Mouse (Mus musculus) forebrain, embryonic 11.5 days (tissue): ENCODE results near the gene Gm20388. TPM values are rescaled to one million over a fixed set of nuclear protein-coding genes. Genes with fewer than 3 reads are reported as not detected.
A peak's percentile ranks its signal among the peaks of the same experiment; 100 is the strongest.

Source experiments
- ATAC-seq: fragments of 200-750 bp; cut with Nextera tagmentation; replicated peaks from 2 replicates; pipeline ENCODE4 v1.8.0; 2017; ENCODE audit warnings: moderate TSS enrichment; ENCODE audit not compliant: low FRiP score
- DNase-seq: peaks from one replicate; pipeline ENCODE4 v3.0.0-alpha.2; 2017; ENCODE audit warnings: low spot score
- H3K27ac ChIP-seq: fragments of 300-500 bp; sonication (generic); 2 replicates; pipeline ENCODE4 v1.5.1; 2014; ENCODE audit warnings: low read depth, low read length
- H3K27me3 ChIP-seq: fragments of 300-500 bp; sonication (generic); 2 replicates; pipeline ENCODE4 v1.6.1; 2014; ENCODE audit warnings: mild to moderate bottlenecking, low read length, mixed read lengths; ENCODE audit not compliant: control insufficient read depth, insufficient read depth
- H3K36me3 ChIP-seq: fragments of 300-500 bp; sonication (generic); 2 replicates; pipeline ENCODE4 v1.6.1; 2014; ENCODE audit warnings: mild to moderate bottlenecking, low read length, moderate library complexity, mixed read lengths; ENCODE audit not compliant: control insufficient read depth, insufficient read depth
- H3K4me1 ChIP-seq: fragments of 300-500 bp; sonication (generic); replicated peaks from 2 replicates; pipeline ENCODE4 v1.6.1; 2014; ENCODE audit warnings: low read length, mixed read lengths; ENCODE audit not compliant: control insufficient read depth, insufficient read depth
- H3K4me2 ChIP-seq: fragments of 300-500 bp; sonication (generic); 2 replicates; pipeline ENCODE4 v1.6.1; 2014; ENCODE audit warnings: low read depth, mild to moderate bottlenecking, low read length, moderate library complexity, mixed read lengths; ENCODE audit not compliant: severe bottlenecking
- H3K4me3 ChIP-seq: fragments of 300-500 bp; sonication (generic); 2 replicates; pipeline ENCODE4 v1.5.1; 2014; ENCODE audit warnings: low read depth, low read length
- H3K9ac ChIP-seq: fragments of 300-500 bp; sonication (generic); 2 replicates; pipeline ENCODE4 v1.6.1; 2014; ENCODE audit warnings: low read length
- H3K9me3 ChIP-seq: fragments of 300-500 bp; sonication (generic); 2 replicates; pipeline ENCODE4 v1.6.1; 2016; ENCODE audit warnings: low read length, mixed read lengths; ENCODE audit not compliant: control insufficient read depth
- WGBS: fragments of 180-500 bp; shearing (Covaris S2); extraction: QIAGEN DNeasy Blood & Tissue Kit; methylation state at CpG from one replicate; pipeline ENCODE4 v1.1.7; 2014; 5-methylcytosine and 5-hydroxymethylcytosine counted together
- polyA plus RNA-seq: library from polyadenylated mRNA; unstranded; fragments of >200 nt; fragmentation: Nextera tagmentation; extraction: Ambion mirVana; gene quantifications from 2 replicates; pipeline ENCODE4 v1.2.1, GENCODE M21; 2014

Gm20388 gene
- polyA plus RNA-seq, 1 experiment from 2014 or later: not detected

- no peaks in the 10 kb centered on the region for H3K9me3 ChIP-seq
- no peak for DNase-seq
- H3K4me3 ChIP-seq: no peak overlapping the region
- ATAC-seq: no peak
- no peak overlapping the region for H3K27ac ChIP-seq
- no peaks in the 10 kb centered on the region; the same call in 1 of the 2 replicates for H3K36me3 ChIP-seq
- no peak overlapping the region for H3K9ac ChIP-seq
- no peaks in the 10 kb centered on the region for H3K4me1 ChIP-seq
- H3K27me3 ChIP-seq: no peaks in the 10 kb centered on the region
- 86% methylated on average over 5 of the region's 5 CpGs for WGBS
- no peak overlapping the region for H3K4me2 ChIP-seq
Measured at GRCm38 (mm10) chr8:122794175-122794454, 2883.5 kb downstream of the Gm20388 start.

GRCm38 (mm10) chr8:122803906-122804761, 2893.5 kb downstream of the Gm20388 start:
- H3K4me3 ChIP-seq: no peak overlapping the region
- WGBS: 8% methylated on average over 15 of the region's 15 CpGs
- peak overlapping the region; percentile 91 for H3K27ac ChIP-seq
- no peaks in the 10 kb centered on the region for H3K36me3 ChIP-seq
- H3K4me2 ChIP-seq: peak overlapping the region; percentile 29; the same call in 1 of the 2 replicates
- peaks cover 33% of the 10 kb centered on the region for H3K4me1 ChIP-seq
- DNase-seq: peak; percentile 83
- peak; percentile 90 for ATAC-seq
- peak overlapping the region; percentile 27 for H3K9ac ChIP-seq
- H3K9me3 ChIP-seq: no peaks in the 10 kb centered on the region
- peaks cover 38% of the 10 kb centered on the region for H3K27me3 ChIP-seq

- WGBS: 40% methylated on average over 3 of the region's 3 CpGs
- no peaks in the 10 kb centered on the region for H3K9me3 ChIP-seq
- H3K4me1 ChIP-seq: peaks cover 33% of the 10 kb centered on the region
- no peaks in the 10 kb centered on the region for H3K36me3 ChIP-seq
- peaks cover 38% of the 10 kb centered on the region for H3K27me3 ChIP-seq
- no peak overlapping the region for H3K4me3 ChIP-seq
- no peak for ATAC-seq
- no peak overlapping the region for H3K27ac ChIP-seq
- H3K9ac ChIP-seq: no peak overlapping the region
- DNase-seq: no peak
- H3K4me2 ChIP-seq: no peak overlapping the region
Measured at GRCm38 (mm10) chr8:122805349-122805748, 2894.7 kb downstream of the Gm20388 start.

GRCm38 (mm10) chr8:122806956-122807538, 2896.4 kb downstream of the Gm20388 start:
- H3K27ac ChIP-seq: peak overlapping the region; percentile 57; the same call in 1 of the 2 replicates
- no peak overlapping the region for H3K4me2 ChIP-seq
- H3K36me3 ChIP-seq: no peaks in the 10 kb centered on the region
- peaks cover 36% of the 10 kb centered on the region for H3K27me3 ChIP-seq
- peak overlapping the region; percentile 27; the same call in 1 of the 2 replicates for H3K9ac ChIP-seq
- 69% methylated on average over 7 of the region's 7 CpGs for WGBS
- ATAC-seq: no peak
- peaks cover 33% of the 10 kb centered on the region for H3K4me1 ChIP-seq
- H3K4me3 ChIP-seq: no peak overlapping the region
- no peak for DNase-seq
- H3K9me3 ChIP-seq: no peaks in the 10 kb centered on the region

- Histone ChIP-seq H3K4me3 (no peak overlapping the region), H3K27me3 (peaks cover 29% of the 10 kb centered on the region), H3K27ac (no peak overlapping the region; the same call in 1 of the 2 replicates), H3K36me3 (no peaks in the 10 kb centered on the region), H3K4me1 (peaks cover 33% of the 10 kb centered on the region), H3K9me3 (no peaks in the 10 kb centered on the region), H3K9ac (no peak overlapping the region), H3K4me2 (no peak overlapping the region)
- ATAC-seq (no peak), DNase-seq (no peak)
- WGBS: 86% methylated on average over 4 of the region's 4 CpGs
Measured at GRCm38 (mm10) chr8:122807907-122808306, 2897.3 kb downstream of the Gm20388 start.

GRCm38 (mm10) chr8:122810376-122810775, 2899.7 kb downstream of the Gm20388 start:
- no peak overlapping the region for H3K27ac ChIP-seq
- H3K9ac ChIP-seq: no peak overlapping the region
- H3K4me3 ChIP-seq: no peak overlapping the region
- H3K27me3 ChIP-seq: peaks cover 24% of the 10 kb centered on the region
- WGBS: 80% methylated on average over 8 of the region's 8 CpGs
- no peaks in the 10 kb centered on the region for H3K9me3 ChIP-seq
- DNase-seq: no peak
- ATAC-seq: no peak
- H3K36me3 ChIP-seq: no peaks in the 10 kb centered on the region
- H3K4me2 ChIP-seq: no peak overlapping the region
- peaks cover 19% of the 10 kb centered on the region for H3K4me1 ChIP-seq

- no peaks in the 10 kb centered on the region for H3K36me3 ChIP-seq
- no peak overlapping the region; the same call in 1 of the 2 replicates for H3K9ac ChIP-seq
- no peak overlapping the region for H3K27ac ChIP-seq
- peaks cover 10% of the 10 kb centered on the region for H3K27me3 ChIP-seq
- WGBS: 95% methylated on average over 16 of the region's 16 CpGs
- DNase-seq (no peak), ATAC-seq (no peak)
- no peak overlapping the region for H3K4me3 ChIP-seq
- H3K4me2 ChIP-seq: no peak overlapping the region
- peaks cover 11% of the 10 kb centered on the region for H3K4me1 ChIP-seq
- H3K9me3 ChIP-seq: no peaks in the 10 kb centered on the region
Measured at GRCm38 (mm10) chr8:122811870-122812494, 2901.3 kb downstream of the Gm20388 start.

- Histone ChIP-seq H3K4me2 (no peak overlapping the region), H3K9me3 (no peaks in the 10 kb centered on the region), H3K36me3 (no peaks in the 10 kb centered on the region), H3K27me3 (peaks cover 6% of the 10 kb centered on the region), H3K27ac (no peak overlapping the region), H3K4me3 (no peak overlapping the region), H3K9ac (no peak overlapping the region), H3K4me1 (peaks cover 11% of the 10 kb centered on the region; the same call in 1 of the 2 replicates)
- DNase-seq (no peak), ATAC-seq (no peak)
- WGBS: 73% methylated on average over 14 of the region's 14 CpGs
Measured at GRCm38 (mm10) chr8:122812610-122813250, 2902.1 kb downstream of the Gm20388 start.
